Mouse (Mus musculus): ENCODE measurements around the gene Sfxn1.
A peak's percentile ranks its signal among the peaks of the same experiment; 100 is the strongest.

Sfxn1 gene

GRCm38 (mm10) chr13:54071606-54072331, at the start of gene Sfxn1:
TSS of gene Sfxn1 (plus strand) at chr13:54071869.
- Histone ChIP-seq H3K27me3 (ENCODE audit: control insufficient read depth, insufficient read depth, low read length, poor library complexity, severe bottlenecking) (no peaks in the 10 kb centered on the region), H3K36me3 (ENCODE audit: control insufficient read depth, insufficient read depth, low read length, poor library complexity, severe bottlenecking) (no peaks in the 10 kb centered on the region; the same call in 1 of the 2 replicates)
- peak; percentile 82 for DNase-seq (ENCODE audit: low read depth, low spot score)

DNA sequence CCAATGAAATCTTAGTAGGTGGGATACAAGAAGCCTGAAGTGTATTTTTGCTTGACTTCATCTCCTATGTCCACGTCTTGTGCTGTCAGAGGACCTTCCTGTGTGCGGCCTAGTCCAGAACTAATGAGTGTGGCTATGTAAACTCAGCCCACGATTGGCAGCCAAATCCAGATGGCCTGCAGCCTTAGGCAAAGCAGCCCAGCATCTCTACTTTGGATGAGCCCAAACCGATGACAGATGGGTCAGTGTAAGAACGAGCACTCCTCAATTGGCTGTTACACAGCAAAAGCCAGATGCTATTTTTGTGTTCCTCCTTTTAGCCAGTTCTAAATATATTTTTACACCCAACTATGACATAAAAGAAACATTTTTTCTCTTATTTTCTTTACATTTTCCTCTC, 48.4 kb upstream of the Sfxn1 start:
- no peak for DNase-seq (ENCODE audit: low read depth, low spot score)
- Histone ChIP-seq H3K36me3 (ENCODE audit: control insufficient read depth, insufficient read depth, low read length, poor library complexity, severe bottlenecking) (no peaks in the 10 kb centered on the region), H3K27me3 (ENCODE audit: control insufficient read depth, insufficient read depth, low read length, poor library complexity, severe bottlenecking) (no peaks in the 10 kb centered on the region)

GRCm38 (mm10) chr13:54027079-54027478, 44.6 kb upstream of the Sfxn1 start:
- no peaks in the 10 kb centered on the region for H3K36me3 ChIP-seq (ENCODE audit: control insufficient read depth, insufficient read depth, low read length, poor library complexity, severe bottlenecking)
- no peak for DNase-seq (ENCODE audit: low read depth, low spot score)
- H3K27me3 ChIP-seq (ENCODE audit: control insufficient read depth, insufficient read depth, low read length, poor library complexity, severe bottlenecking), result no peaks in the 10 kb centered on the region

- DNase-seq (ENCODE audit: low read depth, low spot score), result no peak
- Histone ChIP-seq H3K36me3 (ENCODE audit: control insufficient read depth, insufficient read depth, low read length, poor library complexity, severe bottlenecking) (no peaks in the 10 kb centered on the region), H3K27me3 (ENCODE audit: control insufficient read depth, insufficient read depth, low read length, poor library complexity, severe bottlenecking) (no peaks in the 10 kb centered on the region)
Observed at GRCm38 (mm10) chr13:54033653-54034052, 38.0 kb upstream of the Sfxn1 start.

GRCm38 (mm10) chr13:54035541-54035940, 36.1 kb upstream of the Sfxn1 start:
- no peaks in the 10 kb centered on the region for H3K27me3 ChIP-seq (ENCODE audit: control insufficient read depth, insufficient read depth, low read length, poor library complexity, severe bottlenecking)
- DNase-seq (ENCODE audit: low read depth, low spot score), result peak; percentile 43
- H3K36me3 ChIP-seq (ENCODE audit: control insufficient read depth, insufficient read depth, low read length, poor library complexity, severe bottlenecking), result no peaks in the 10 kb centered on the region

- DNase-seq (ENCODE audit: low read depth, low spot score), result no peak
- H3K27me3 ChIP-seq (ENCODE audit: control insufficient read depth, insufficient read depth, low read length, poor library complexity, severe bottlenecking), result no peaks in the 10 kb centered on the region
- no peaks in the 10 kb centered on the region for H3K36me3 ChIP-seq (ENCODE audit: control insufficient read depth, insufficient read depth, low read length, poor library complexity, severe bottlenecking)
Observed at GRCm38 (mm10) chr13:54037936-54038335, 33.7 kb upstream of the Sfxn1 start.

DNA sequence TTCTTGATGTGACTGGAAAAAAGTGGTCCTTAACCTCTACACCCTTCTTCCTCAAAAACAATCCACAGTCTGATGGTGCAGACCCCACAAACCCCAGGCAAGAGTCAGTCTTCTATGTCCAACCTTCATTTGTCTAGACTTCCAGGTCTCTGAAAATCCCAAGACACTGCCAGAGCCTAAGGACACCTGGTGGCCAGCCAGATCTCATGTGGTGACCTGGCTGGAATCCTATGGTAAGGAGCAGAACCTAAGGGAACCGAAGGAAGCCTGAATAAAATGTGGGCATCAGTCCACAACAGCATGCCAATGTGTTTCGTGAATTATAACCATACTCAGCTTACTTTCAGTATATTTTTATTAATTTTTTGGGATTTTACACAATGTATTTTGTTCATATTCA, 31.4 kb upstream of the Sfxn1 start:
- Histone ChIP-seq H3K27me3 (ENCODE audit: control insufficient read depth, insufficient read depth, low read length, poor library complexity, severe bottlenecking) (no peaks in the 10 kb centered on the region), H3K36me3 (ENCODE audit: control insufficient read depth, insufficient read depth, low read length, poor library complexity, severe bottlenecking) (no peaks in the 10 kb centered on the region)
- no peak for DNase-seq (ENCODE audit: low read depth, low spot score)

DNA sequence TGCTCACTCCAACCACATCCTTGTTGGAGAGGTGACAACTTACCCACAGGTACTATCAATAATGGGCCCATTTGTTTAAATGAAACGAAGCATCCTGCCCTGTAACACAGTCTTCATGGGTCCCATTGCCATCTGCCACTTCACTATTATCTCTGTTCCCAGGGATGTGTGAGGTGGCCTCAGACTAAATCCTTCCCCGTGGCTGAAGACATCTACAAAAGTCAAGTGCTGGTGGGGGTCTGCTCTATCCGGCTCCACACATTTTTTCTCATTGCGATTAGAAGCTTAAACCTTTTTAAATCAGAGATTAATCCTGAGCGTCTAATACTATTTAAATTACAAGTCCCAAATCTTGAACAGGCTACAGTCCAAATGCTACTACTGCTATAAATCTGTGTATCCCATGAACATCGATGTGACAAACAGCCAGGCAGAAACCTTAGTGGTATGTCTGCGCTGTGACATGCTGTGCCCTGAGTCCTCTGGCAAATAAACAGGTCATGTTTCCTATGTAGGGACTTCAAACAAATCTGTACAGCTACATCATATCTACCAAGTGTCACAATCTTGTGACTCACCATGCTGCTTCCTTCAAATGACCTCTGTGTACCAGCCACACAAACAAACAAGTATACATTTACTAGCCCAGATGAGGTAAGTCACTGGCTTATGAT, 22.9 kb upstream of the Sfxn1 start:
- no peak for DNase-seq (ENCODE audit: low read depth, low spot score)
- H3K36me3 ChIP-seq (ENCODE audit: control insufficient read depth, insufficient read depth, low read length, poor library complexity, severe bottlenecking), result no peaks in the 10 kb centered on the region
- no peaks in the 10 kb centered on the region for H3K27me3 ChIP-seq (ENCODE audit: control insufficient read depth, insufficient read depth, low read length, poor library complexity, severe bottlenecking)

DNA sequence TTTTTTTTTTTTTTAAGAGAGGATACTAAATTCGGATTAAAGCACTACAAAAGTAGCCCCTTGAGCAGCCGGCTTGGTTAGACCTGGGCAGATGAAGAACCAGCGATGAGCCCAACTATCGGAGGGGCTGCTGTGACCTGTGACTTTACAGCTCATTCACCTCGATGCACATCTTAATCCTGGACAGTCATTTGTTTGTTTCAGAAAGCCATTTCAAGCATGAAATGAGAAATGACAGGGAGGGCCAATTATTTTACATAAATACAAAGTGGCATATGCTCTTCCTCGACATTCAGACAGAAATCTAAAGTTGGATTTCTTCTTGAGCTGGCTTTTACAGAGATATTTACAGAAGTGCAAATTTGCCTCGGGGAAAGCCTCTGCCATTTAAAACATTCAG, 20.0 kb upstream of the Sfxn1 start:
- Histone ChIP-seq H3K36me3 (ENCODE audit: control insufficient read depth, insufficient read depth, low read length, poor library complexity, severe bottlenecking) (no peaks in the 10 kb centered on the region), H3K27me3 (ENCODE audit: control insufficient read depth, insufficient read depth, low read length, poor library complexity, severe bottlenecking) (no peaks in the 10 kb centered on the region)
- DNase-seq (ENCODE audit: low read depth, low spot score), result no peak

DNA sequence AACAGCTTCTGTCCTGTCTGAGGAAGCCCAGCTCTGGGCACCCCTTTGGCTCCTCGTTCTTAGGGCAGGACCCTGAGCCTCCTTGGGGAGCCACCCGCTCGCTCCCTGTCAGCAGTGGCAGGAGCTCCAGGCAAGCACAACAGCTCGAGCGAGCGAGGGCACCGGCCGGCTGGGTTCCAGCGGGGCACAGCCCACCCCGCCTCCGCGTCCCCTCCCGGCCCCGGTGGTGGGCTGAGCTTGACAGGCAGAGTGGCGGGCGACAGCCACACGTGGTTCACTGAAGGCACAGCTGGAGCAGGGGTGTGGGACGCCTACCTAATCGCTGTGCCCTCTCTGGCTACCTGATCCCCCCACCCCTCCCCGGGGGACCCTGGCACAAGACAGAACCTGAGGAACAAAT, 16.7 kb upstream of the Sfxn1 start:
- Histone ChIP-seq H3K27me3 (ENCODE audit: control insufficient read depth, insufficient read depth, low read length, poor library complexity, severe bottlenecking) (no peaks in the 10 kb centered on the region), H3K36me3 (ENCODE audit: control insufficient read depth, insufficient read depth, low read length, poor library complexity, severe bottlenecking) (no peaks in the 10 kb centered on the region)
- DNase-seq (ENCODE audit: low read depth, low spot score), result peak; percentile 11

- DNase-seq (ENCODE audit: low read depth, low spot score), result peak; percentile 72
- Histone ChIP-seq H3K36me3 (ENCODE audit: control insufficient read depth, insufficient read depth, low read length, poor library complexity, severe bottlenecking) (no peaks in the 10 kb centered on the region), H3K27me3 (ENCODE audit: control insufficient read depth, insufficient read depth, low read length, poor library complexity, severe bottlenecking) (no peaks in the 10 kb centered on the region)
Observed at GRCm38 (mm10) chr13:54055448-54055861, 16.2 kb upstream of the Sfxn1 start, which contains the start of gene Drd1. TSS of gene Drd1 (minus strand) at chr13:54055705.

- Histone ChIP-seq H3K27me3 (ENCODE audit: control insufficient read depth, insufficient read depth, low read length, poor library complexity, severe bottlenecking) (no peaks in the 10 kb centered on the region), H3K36me3 (ENCODE audit: control insufficient read depth, insufficient read depth, low read length, poor library complexity, severe bottlenecking) (no peaks in the 10 kb centered on the region)
- no peak for DNase-seq (ENCODE audit: low read depth, low spot score)
Observed at GRCm38 (mm10) chr13:54062068-54062467, 9.6 kb upstream of the Sfxn1 start.

- DNase-seq (ENCODE audit: low read depth, low spot score), result peak; percentile 51
- Histone ChIP-seq H3K27me3 (ENCODE audit: control insufficient read depth, insufficient read depth, low read length, poor library complexity, severe bottlenecking) (no peaks in the 10 kb centered on the region), H3K36me3 (ENCODE audit: control insufficient read depth, insufficient read depth, low read length, poor library complexity, severe bottlenecking) (no peaks in the 10 kb centered on the region)
Observed at GRCm38 (mm10) chr13:54063292-54063691, 8.4 kb upstream of the Sfxn1 start.

- no peaks in the 10 kb centered on the region for H3K36me3 ChIP-seq (ENCODE audit: control insufficient read depth, insufficient read depth, low read length, poor library complexity, severe bottlenecking)
- no peak for DNase-seq (ENCODE audit: low read depth, low spot score)
- no peaks in the 10 kb centered on the region for H3K27me3 ChIP-seq (ENCODE audit: control insufficient read depth, insufficient read depth, low read length, poor library complexity, severe bottlenecking)
Observed at GRCm38 (mm10) chr13:54066081-54066746, 5.5 kb upstream of the Sfxn1 start.

DNA sequence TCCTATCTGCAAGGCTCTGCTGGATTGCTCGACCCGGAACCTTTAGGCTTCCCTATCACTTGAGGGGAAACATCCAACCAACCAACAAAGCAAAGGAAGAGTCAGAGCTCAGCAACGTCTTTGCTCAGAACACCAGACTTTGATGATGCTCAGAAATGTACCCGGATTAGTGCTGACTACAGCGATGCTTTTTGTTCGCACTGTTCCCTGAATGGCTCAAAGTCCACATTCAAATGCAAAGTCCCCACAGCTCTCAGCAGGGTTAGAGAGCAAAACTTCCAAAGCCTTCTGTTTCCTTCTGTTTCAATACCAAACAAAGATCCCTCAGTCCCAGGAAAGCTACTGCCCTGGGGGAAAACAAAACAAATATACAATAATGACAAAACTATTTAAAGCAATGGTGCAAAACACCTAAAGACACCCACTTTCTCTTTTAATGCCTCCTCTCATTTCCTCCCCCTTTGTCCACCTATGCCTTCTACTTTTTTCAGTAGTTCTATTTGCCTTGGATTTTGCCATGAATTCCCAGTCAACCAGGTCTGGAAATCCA, 4.0 kb upstream of the Sfxn1 start:
- Histone ChIP-seq H3K27me3 (ENCODE audit: control insufficient read depth, insufficient read depth, low read length, poor library complexity, severe bottlenecking) (no peaks in the 10 kb centered on the region), H3K36me3 (ENCODE audit: control insufficient read depth, insufficient read depth, low read length, poor library complexity, severe bottlenecking) (no peaks in the 10 kb centered on the region)
- no peak for DNase-seq (ENCODE audit: low read depth, low spot score)
